Comparison of ENCODE assay signal across 9 mouse cellular contexts in genomic region chr7:122242260-122242659, GRCm38 (mm10). TPM values are rescaled to one million over a fixed set of nuclear protein-coding genes. Genes with fewer than 3 reads are reported as not detected.
A peak's percentile ranks its signal among the peaks of the same experiment; 100 is the strongest.
DNase-seq lines count a peak whose midpoint lies in the region; ATAC-seq and TF ChIP-seq lines count a peak whose summit lies in the region.
"Had no signal": no experiment of that assay in that cellular context is flagged by ENCODE, and none has a peak within 500 bp of the region (broad histone marks: within the 10 kb centered on the region; RNA-seq: fewer than 3 reads in every experiment).

No protein-coding gene starts in this region.

- 53% methylated on average over 1 of the region's 1 CpGs for WGBS in hindbrain, embryonic 16.5 days

- peak; percentile 74 for TF ChIP-seq CTCF in gastrocnemius, adult 2 months (IDR thresholded peaks at IDR 0.05)

- no peak overlapping the region for H3K4me3 ChIP-seq in gastrocnemius, adult 2 months
- no peak overlapping the region for H3K4me3 ChIP-seq in hindbrain, embryonic 16.5 days (ENCODE audit: low read length)
- H3K4me3 ChIP-seq: hindbrain, embryonic 15.5 days had no signal

- ATAC-seq in hindbrain, embryonic 16.5 days, result 0 out of 2 replicates have a peak, but pooled peaks have one; percentile 40

- no peak for DNase-seq in gastrocnemius, adult 2 months
- DNase-seq in gastrocnemius, postnatal 36 days, result no peak
- peak; percentile 49 to 54 for DNase-seq in right cerebral cortex, adult 2 months (ENCODE audit: low spot score in 2 of 2)
- DNase-seq in right cerebral cortex, postnatal 14 days, result no peak
- peak; percentile 71 to 75 for DNase-seq in cerebellum, postnatal 10 days
- DNase-seq in lung, postnatal 25 days (ENCODE audit: low spot score), result peak; percentile 26
- DNase-seq in thymus, postnatal 36 days, result peak; percentile 39 to 47

- no peaks in the 10 kb centered on the region for H3K27me3 ChIP-seq in hindbrain, embryonic 16.5 days (replicated peaks; ENCODE audit: control insufficient read depth, insufficient read depth, low read length)
- H3K27me3 ChIP-seq: hindbrain, embryonic 15.5 days had no signal

- intact Hi-C loops in gastrocnemius, adult 2 months (cut with DNase I), result no loop called here
- intact Hi-C loops in gastrocnemius, postnatal 36 days (cut with DNase I), result loop anchor here (5.0 kb wide), 1 partner anchor 40 kb away; no protein-coding TSS in a partner anchor

- no peak overlapping the region for H3K4me2 ChIP-seq in hindbrain, embryonic 16.5 days (ENCODE audit: low read length)
- H3K4me2 ChIP-seq: hindbrain, embryonic 15.5 days had no signal

- no peaks in the 10 kb centered on the region for H3K36me3 ChIP-seq in hindbrain, embryonic 16.5 days (ENCODE audit: control insufficient read depth, insufficient read depth, low read length)
- H3K36me3 ChIP-seq: hindbrain, embryonic 15.5 days had no signal

- H3K4me1 ChIP-seq in hindbrain, embryonic 16.5 days (ENCODE audit: control insufficient read depth, insufficient read depth, low read depth, low read length), result no peaks in the 10 kb centered on the region
- H3K4me1 ChIP-seq: hindbrain, embryonic 15.5 days had no signal

- H3K9ac ChIP-seq in hindbrain, embryonic 16.5 days (ENCODE audit: low read depth, low read length), result no peak overlapping the region
- H3K9ac ChIP-seq: hindbrain, embryonic 15.5 days had no signal

- H3K9me3 ChIP-seq in hindbrain, embryonic 16.5 days (ENCODE audit: control insufficient read depth, low read length), result no peaks in the 10 kb centered on the region
- H3K9me3 ChIP-seq: hindbrain, embryonic 15.5 days had no signal

- H3K27ac ChIP-seq in gastrocnemius, adult 2 months, result no peak overlapping the region
- H3K27ac ChIP-seq in hindbrain, embryonic 16.5 days (ENCODE audit: low read depth, low read length), result no peak overlapping the region
- H3K27ac ChIP-seq: hindbrain, embryonic 15.5 days had no signal

RNA-seq across cellular contexts. Expression of gene Chp2, which starts 23.0 kb away (rescaled TPM):
- 1 to 10 TPM; 3.1 to 4.2 TPM for total RNA-seq in gastrocnemius, adult 2 months (2021)
- total RNA-seq in gastrocnemius, postnatal 36 days (2021), result 1 to 10 TPM; 4.5 to 5.3 TPM
- 0.75 and 1.2 TPM in 2 replicates for polyA plus RNA-seq in hindbrain, embryonic 16.5 days (2015; fragmentation: Nextera tagmentation; extraction: Ambion mirVana)

RNA-seq across cellular contexts. Expression of gene Prkcb, which starts 46.3 kb away (rescaled TPM):
- 1 to 10 TPM in 1 of 2 experiments, under 1 TPM in 1; 0.54 to 1.1 TPM for total RNA-seq in gastrocnemius, adult 2 months (2021)
- total RNA-seq in gastrocnemius, postnatal 36 days (2021), result 1 to 10 TPM; 1.4 to 1.8 TPM
- polyA plus RNA-seq in hindbrain, embryonic 16.5 days (2015; fragmentation: Nextera tagmentation; extraction: Ambion mirVana), result 127 and 139 TPM in 2 replicates

RNA-seq across cellular contexts. Expression of gene Ern2, which starts 56.3 kb away (rescaled TPM):
- total RNA-seq in gastrocnemius, adult 2 months (2021), result not detected
- not detected for total RNA-seq in gastrocnemius, postnatal 36 days (2021)
- polyA plus RNA-seq in hindbrain, embryonic 16.5 days (2015; fragmentation: Nextera tagmentation; extraction: Ambion mirVana), result 1.8 and 1.9 TPM in 2 replicates

Comparison
In these comparisons a context has a peak if more than half of its experiments do, and no peak if none do; other contexts are left out.
1. DNase-seq: peak in right cerebral cortex, adult 2 months (2 of 2), cerebellum, postnatal 10 days (2 of 2), lung, postnatal 25 days (single experiment) and thymus, postnatal 36 days (2 of 2); none in gastrocnemius, adult 2 months (single experiment), gastrocnemius, postnatal 36 days (0 of 2) and right cerebral cortex, postnatal 14 days (single experiment).